Mouse (Mus musculus): ENCODE measurements around the gene Vmn1r114. TPM values are rescaled to one million over a fixed set of nuclear protein-coding genes. Genes with fewer than 3 reads are reported as not detected.
"Not testable (repeated sequence)": the region's sequence is repeated elsewhere in the genome, so short reads cannot be mapped to it uniquely, and the experiment has no call there.

Gene Vmn1r114
- polyA plus RNA-seq (2012; rRNA removed): not detected in 2 replicates
- polyA plus RNA-seq (2014; fragmentation: Nextera tagmentation; extraction: Ambion mirVana): not detected in 2 replicates

DNA sequence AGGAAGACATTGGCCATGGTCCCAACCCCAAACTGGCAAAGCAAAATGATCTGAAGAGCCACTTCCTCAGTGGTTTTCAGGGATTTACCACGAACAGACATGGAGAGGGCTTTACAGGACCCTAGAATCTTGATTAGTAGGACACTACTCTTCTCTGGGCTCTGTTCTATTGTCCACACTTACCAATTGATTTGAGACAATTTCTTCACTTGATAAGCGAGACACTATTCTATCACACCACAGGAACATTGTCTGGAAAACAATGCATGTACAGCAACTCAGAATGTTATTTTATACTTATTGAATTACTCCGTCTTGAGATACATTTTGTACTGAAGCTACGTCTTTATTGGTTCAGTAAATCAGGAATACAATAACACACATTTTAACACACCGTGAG, at the start of gene Vmn1r114:
Vmn1r114 (minus strand) TSS at position 101 of the 400 bp plus-strand sequence.
- not testable (repeated sequence) for H3K4me2 ChIP-seq (ENCODE audit: low read depth); H3K9me3 ChIP-seq (ENCODE audit: control insufficient read depth, low read length); H3K4me1 ChIP-seq (replicated peaks; ENCODE audit: control insufficient read depth in 2 of 2, insufficient read depth in 2 of 2, low read length in 1 of 2); H3K36me3 ChIP-seq (replicated peaks; ENCODE audit: control insufficient read depth, insufficient read depth, low read depth); H3K27ac ChIP-seq; DNase-seq (ENCODE audit: low read depth in 3 of 3, low spot score in 3 of 3); ATAC-seq (ENCODE audit: insufficient read depth); H3K27me3 ChIP-seq (ENCODE audit: control insufficient read depth, insufficient read depth, low read length); H3K9ac ChIP-seq (replicated peaks); H3K4me3 ChIP-seq (ENCODE audit: insufficient read depth in 1 of 2, low read depth in 2 of 2, low read length in 2 of 2)
- WGBS (ENCODE audit: insufficient replicate concordance): no CpG with 5 or more reads among the region's 5 CpGs

DNA sequence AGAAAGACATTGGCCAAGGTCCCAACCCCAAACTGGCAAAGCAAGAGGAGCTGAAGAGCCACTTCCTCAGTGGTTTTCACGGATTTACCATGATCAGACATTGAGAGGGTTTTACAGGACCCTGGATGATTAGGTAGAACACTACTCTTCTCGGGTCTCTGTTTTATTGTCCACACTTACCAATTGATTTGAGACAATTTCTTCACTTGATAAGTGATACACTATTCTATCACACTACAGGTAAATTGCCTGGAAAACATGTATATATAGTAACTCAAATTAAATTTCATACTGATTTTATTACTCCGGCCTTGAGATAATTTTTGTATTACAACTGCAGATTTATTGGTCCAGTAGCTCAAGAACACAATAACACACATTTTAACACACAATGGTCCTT, 32.9 kb upstream of the Vmn1r114 start, which contains the start of gene Vmn1r115:
Vmn1r115 (minus strand) TSS at position 101 of the 400 bp plus-strand sequence.
- not testable (repeated sequence) for H3K9ac ChIP-seq (replicated peaks); H3K4me2 ChIP-seq (ENCODE audit: low read depth); H3K4me3 ChIP-seq (ENCODE audit: insufficient read depth in 1 of 2, low read depth in 2 of 2, low read length in 2 of 2); H3K4me1 ChIP-seq (replicated peaks; ENCODE audit: control insufficient read depth in 2 of 2, insufficient read depth in 2 of 2, low read length in 1 of 2); H3K36me3 ChIP-seq (replicated peaks; ENCODE audit: control insufficient read depth, insufficient read depth, low read depth); H3K27me3 ChIP-seq (ENCODE audit: control insufficient read depth, insufficient read depth, low read length); ATAC-seq (ENCODE audit: insufficient read depth); H3K27ac ChIP-seq; H3K9me3 ChIP-seq (ENCODE audit: control insufficient read depth, low read length); DNase-seq (ENCODE audit: low read depth in 3 of 3, low spot score in 3 of 3)
- WGBS (ENCODE audit: insufficient replicate concordance): 83% methylated on average over 1 of the region's 3 CpGs

DNA sequence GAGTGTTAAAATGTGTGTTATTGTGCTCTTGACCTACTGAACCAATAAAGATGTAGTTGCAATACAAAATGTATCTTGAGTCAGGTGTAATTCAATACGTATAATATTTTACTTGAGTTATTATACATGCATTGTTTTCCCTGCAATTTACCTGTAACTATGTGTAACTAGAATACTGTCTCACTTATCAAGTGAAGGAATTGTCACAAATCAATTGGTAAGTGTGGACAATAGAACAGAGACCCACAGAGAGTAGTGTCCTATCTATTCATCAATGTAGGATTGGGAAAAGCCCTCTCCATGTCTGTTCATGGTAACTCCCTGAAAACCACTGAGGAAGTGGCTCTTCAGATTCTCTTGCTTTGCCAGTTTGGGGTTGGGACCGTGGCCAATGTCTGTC, 25.0 kb downstream of the Vmn1r114 start, which contains the start of gene Vmn1r113:
Vmn1r113 (plus strand) TSS at position 301 of the 400 bp plus-strand sequence.
- H3K9ac ChIP-seq (replicated peaks); DNase-seq (ENCODE audit: low read depth in 3 of 3, low spot score in 3 of 3); H3K27ac ChIP-seq; H3K36me3 ChIP-seq (replicated peaks; ENCODE audit: control insufficient read depth, insufficient read depth, low read depth); H3K9me3 ChIP-seq (ENCODE audit: control insufficient read depth, low read length); H3K4me2 ChIP-seq (ENCODE audit: low read depth); H3K4me3 ChIP-seq (ENCODE audit: insufficient read depth in 1 of 2, low read depth in 2 of 2, low read length in 2 of 2); H3K4me1 ChIP-seq (replicated peaks; ENCODE audit: control insufficient read depth in 2 of 2, insufficient read depth in 2 of 2, low read length in 1 of 2); H3K27me3 ChIP-seq (ENCODE audit: control insufficient read depth, insufficient read depth, low read length); ATAC-seq (ENCODE audit: insufficient read depth): not testable (repeated sequence)
- 34% methylated on average over 2 of the region's 2 CpGs for WGBS (ENCODE audit: insufficient replicate concordance)

DNA sequence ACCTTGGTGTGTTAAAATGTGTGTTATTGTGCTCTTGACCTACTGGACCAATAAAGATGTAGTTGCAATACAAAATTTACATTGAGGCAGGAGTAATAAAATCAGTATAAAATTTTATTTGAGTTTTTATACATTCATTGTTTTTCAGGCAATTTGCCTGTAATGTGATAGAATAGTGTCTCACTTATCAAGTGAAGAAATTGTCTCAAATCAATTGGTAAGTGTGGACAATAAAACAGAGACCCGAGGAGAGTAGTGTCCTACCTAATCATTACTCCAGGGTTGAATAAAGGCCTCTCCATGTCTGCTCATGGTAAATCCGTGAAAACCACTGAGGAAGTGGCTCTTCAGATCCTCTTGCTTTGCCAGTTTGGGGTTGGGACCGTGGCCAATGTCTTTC, 41.1 kb downstream of the Vmn1r114 start, which contains the start of gene Vmn1r112:
Vmn1r112 (plus strand) TSS at position 301 of the 400 bp plus-strand sequence.
- not testable (repeated sequence) for H3K4me1 ChIP-seq (replicated peaks; ENCODE audit: control insufficient read depth in 2 of 2, insufficient read depth in 2 of 2, low read length in 1 of 2); H3K9me3 ChIP-seq (ENCODE audit: control insufficient read depth, low read length); ATAC-seq (ENCODE audit: insufficient read depth); H3K9ac ChIP-seq (replicated peaks); DNase-seq (ENCODE audit: low read depth in 3 of 3, low spot score in 3 of 3); H3K4me2 ChIP-seq (ENCODE audit: low read depth); H3K27ac ChIP-seq; H3K27me3 ChIP-seq (ENCODE audit: control insufficient read depth, insufficient read depth, low read length); H3K4me3 ChIP-seq (ENCODE audit: insufficient read depth in 1 of 2, low read depth in 2 of 2, low read length in 2 of 2); H3K36me3 ChIP-seq (replicated peaks; ENCODE audit: control insufficient read depth, insufficient read depth, low read depth)
- WGBS (ENCODE audit: insufficient replicate concordance): no CpG with 5 or more reads among the region's 3 CpGs

Other genes starting within 250 kb of the Vmn1r114 start
- not detected in 2 replicates for gene Gm4141, start 235.9 kb downstream of the Vmn1r114 start, polyA plus RNA-seq (2012; rRNA removed)
- not detected in 2 replicates for gene Gm4141, start 235.9 kb downstream of the Vmn1r114 start, polyA plus RNA-seq (2014; fragmentation: Nextera tagmentation; extraction: Ambion mirVana)
- not detected in 2 replicates for gene Gm4513, start 213.2 kb downstream of the Vmn1r114 start, polyA plus RNA-seq (2012; rRNA removed)
- not detected in 2 replicates for gene Gm4513, start 213.2 kb downstream of the Vmn1r114 start, polyA plus RNA-seq (2014; fragmentation: Nextera tagmentation; extraction: Ambion mirVana)
- not detected in 2 replicates for gene Vmn1r107, start 143.3 kb downstream of the Vmn1r114 start, polyA plus RNA-seq (2012; rRNA removed)
- gene Vmn1r107, start 143.3 kb downstream of the Vmn1r114 start, polyA plus RNA-seq (2014; fragmentation: Nextera tagmentation; extraction: Ambion mirVana): not detected in 2 replicates
- gene Vmn1r111, start 109.0 kb downstream of the Vmn1r114 start, polyA plus RNA-seq (2012; rRNA removed): not detected in 2 replicates
- gene Vmn1r111, start 109.0 kb downstream of the Vmn1r114 start, polyA plus RNA-seq (2014; fragmentation: Nextera tagmentation; extraction: Ambion mirVana): not detected in 2 replicates
- not detected in 2 replicates for gene Gm10668, start 81.6 kb downstream of the Vmn1r114 start, polyA plus RNA-seq (2012; rRNA removed)
- gene Gm10668, start 81.6 kb downstream of the Vmn1r114 start, polyA plus RNA-seq (2014; fragmentation: Nextera tagmentation; extraction: Ambion mirVana): not detected in 2 replicates
- not detected in 2 replicates for gene Vmn1r112, start 41.0 kb downstream of the Vmn1r114 start, polyA plus RNA-seq (2012; rRNA removed)
- gene Vmn1r112, start 41.0 kb downstream of the Vmn1r114 start, polyA plus RNA-seq (2014; fragmentation: Nextera tagmentation; extraction: Ambion mirVana): not detected in 2 replicates
- not detected in 2 replicates for gene Vmn1r113, start 24.9 kb downstream of the Vmn1r114 start, polyA plus RNA-seq (2012; rRNA removed)
- gene Vmn1r113, start 24.9 kb downstream of the Vmn1r114 start, polyA plus RNA-seq (2014; fragmentation: Nextera tagmentation; extraction: Ambion mirVana): not detected in 2 replicates
- gene Vmn1r115, start 32.8 kb upstream of the Vmn1r114 start, polyA plus RNA-seq (2012; rRNA removed): not detected in 2 replicates
- not detected in 2 replicates for gene Vmn1r115, start 32.8 kb upstream of the Vmn1r114 start, polyA plus RNA-seq (2014; fragmentation: Nextera tagmentation; extraction: Ambion mirVana)
- not detected in 2 replicates for gene Vmn1r116, start 60.1 kb upstream of the Vmn1r114 start, polyA plus RNA-seq (2012; rRNA removed)
- not detected in 2 replicates for gene Vmn1r116, start 60.1 kb upstream of the Vmn1r114 start, polyA plus RNA-seq (2014; fragmentation: Nextera tagmentation; extraction: Ambion mirVana)
- gene Vmn1r117, start 71.9 kb upstream of the Vmn1r114 start, polyA plus RNA-seq (2012; rRNA removed): not detected in 2 replicates
- not detected in 2 replicates for gene Vmn1r117, start 71.9 kb upstream of the Vmn1r114 start, polyA plus RNA-seq (2014; fragmentation: Nextera tagmentation; extraction: Ambion mirVana)
- gene Vmn1r118, start 100.2 kb upstream of the Vmn1r114 start, polyA plus RNA-seq (2012; rRNA removed): not detected in 2 replicates
- not detected in 2 replicates for gene Vmn1r118, start 100.2 kb upstream of the Vmn1r114 start, polyA plus RNA-seq (2014; fragmentation: Nextera tagmentation; extraction: Ambion mirVana)
- not detected in 2 replicates for gene Vmn1r119, start 200.3 kb upstream of the Vmn1r114 start, polyA plus RNA-seq (2012; rRNA removed)
- not detected in 2 replicates for gene Vmn1r119, start 200.3 kb upstream of the Vmn1r114 start, polyA plus RNA-seq (2014; fragmentation: Nextera tagmentation; extraction: Ambion mirVana)
- not detected in 2 replicates for gene Vmn1r120, start 241.6 kb upstream of the Vmn1r114 start, polyA plus RNA-seq (2012; rRNA removed)
- not detected in 2 replicates for gene Vmn1r120, start 241.6 kb upstream of the Vmn1r114 start, polyA plus RNA-seq (2014; fragmentation: Nextera tagmentation; extraction: Ambion mirVana)

Data from liver, embryonic 14.5 days (tissue).